Mouse (Mus musculus) myocyte (in vitro differentiated cells): ENCODE data around the gene Fbxl14. TPM values are rescaled to one million over a fixed set of nuclear protein-coding genes. Genes with fewer than 3 reads are reported as not detected.

Experiments
- H3K27me3 ChIP-seq: one replicate; pipeline ENCODE4 v1.6.1; 2011; ENCODE audit not compliant: control insufficient read depth, insufficient read depth, insufficient read length
- H3K36me3 ChIP-seq: one replicate; pipeline ENCODE4 v1.6.1; 2011; ENCODE audit not compliant: control insufficient read depth, insufficient read depth
- H3K4me2 ChIP-seq: one replicate; pipeline ENCODE4 v1.6.1; 2011; ENCODE audit warnings: low read depth, control low read depth
- H3K4me3 ChIP-seq: one replicate; pipeline ENCODE4 v1.5.1; 2011; ENCODE audit warnings: mild to moderate bottlenecking, control low read depth, moderate library complexity
- H3K79me2 ChIP-seq: one replicate; pipeline ENCODE4 v1.6.1; 2011; ENCODE audit not compliant: control insufficient read depth, insufficient read depth
- H3ac ChIP-seq: one replicate; pipeline ENCODE4 v1.6.1; 2011; ENCODE audit not compliant: control insufficient read depth, insufficient read length
- CEBPB ChIP-seq: IDR thresholded peaks from 2 replicates; pipeline ENCODE4 v1.6.1; 2011; ENCODE audit warnings: mild to moderate bottlenecking, moderate library complexity; ENCODE audit not compliant: poor library complexity, insufficient read depth, severe bottlenecking
- E2F4 ChIP-seq: IDR thresholded peaks from one replicate; pipeline ENCODE4 v1.6.1; 2011; ENCODE audit warnings: mild to moderate bottlenecking, control low read depth, moderate library complexity; ENCODE audit not compliant: insufficient read depth
- MAX ChIP-seq: IDR thresholded peaks from one replicate; pipeline ENCODE4 v1.6.1; 2011; ENCODE audit warnings: low read depth, mild to moderate bottlenecking, control low read depth
- MYOD1 ChIP-seq, 3 experiments: IDR thresholded peaks; one replicate each; pipeline ENCODE4 v1.6.1; 2011; ENCODE audit warnings: control low read depth in 2 of 3, low read depth in 2 of 3, mild to moderate bottlenecking in 2 of 3, moderate library complexity in 1 of 3; ENCODE audit not compliant: insufficient read length in 2 of 3, control insufficient read depth in 1 of 3
- MYOG ChIP-seq, 3 experiments: IDR thresholded peaks; one replicate each; pipeline ENCODE4 v1.6.1; 2011; ENCODE audit warnings: control low read depth in 2 of 3, low read depth in 2 of 3, mild to moderate bottlenecking in 2 of 3; ENCODE audit not compliant: insufficient read length in 2 of 3, control insufficient read depth in 1 of 3, insufficient read depth in 1 of 3
- POLR2A ChIP-seq: IDR thresholded peaks from one replicate; pipeline ENCODE4 v1.6.1; 2011; ENCODE audit warnings: low read depth, mild to moderate bottlenecking, control low read depth, moderate library complexity; ENCODE audit not compliant: insufficient read length
- POLR2AphosphoS2 ChIP-seq: IDR thresholded peaks from one replicate; pipeline ENCODE4 v1.6.1; 2011; ENCODE audit warnings: low read depth, control low read depth; ENCODE audit not compliant: insufficient read length
- REST ChIP-seq: IDR thresholded peaks from one replicate; pipeline ENCODE4 v1.6.1; 2011; ENCODE audit warnings: mild to moderate bottlenecking, control low read depth, moderate library complexity; ENCODE audit not compliant: insufficient read depth, insufficient read length
- SRF ChIP-seq: IDR thresholded peaks from one replicate; pipeline ENCODE4 v1.6.1; 2011; ENCODE audit warnings: low read depth; ENCODE audit not compliant: control insufficient read depth, insufficient read length
- TCF12 ChIP-seq: IDR thresholded peaks from one replicate; pipeline ENCODE4 v1.6.1; 2011; ENCODE audit warnings: mild to moderate bottlenecking, control low read depth; ENCODE audit not compliant: poor library complexity, insufficient read depth, severe bottlenecking
- TCF3 ChIP-seq: IDR thresholded peaks from one replicate; pipeline ENCODE4 v1.6.1; 2011; ENCODE audit warnings: low read depth, control low read depth; ENCODE audit not compliant: insufficient read length
- USF1 ChIP-seq: IDR thresholded peaks from one replicate; pipeline ENCODE4 v1.6.1; 2011; ENCODE audit warnings: low read depth, mild to moderate bottlenecking, control low read depth, moderate library complexity
- polyA plus RNA-seq: library from polyadenylated mRNA; unstranded; fragments of >200 nt; fragmentation: generic; extraction: Trizol; gene quantifications from one replicate; pipeline ENCODE4 v1.2.1, GENCODE M21; 2012; ENCODE audit warnings: missing spikeins

Fbxl14 gene
- polyA plus RNA-seq, 1 experiment: 13.1 TPM

- Histone ChIP-seq H3K36me3 (no peaks in the 10 kb centered on the region), H3K79me2 (peaks cover 36% of the 10 kb centered on the region), H3K27me3 (no peaks in the 10 kb centered on the region), H3K4me2 (peak overlapping the region; percentile 94), H3ac (no peak overlapping the region), H3K4me3 (no peak overlapping the region)
- no peak for TF ChIP-seq TCF12
- TF ChIP-seq TCF3: no peak
- TF ChIP-seq USF1: no peak
- TF ChIP-seq POLR2AphosphoS2: no peak
- no peak for TF ChIP-seq E2F4
- no peak for TF ChIP-seq MYOG (IDR thresholded peaks at IDR 0.05; ENCODE audit: control insufficient read depth in 1 of 3, insufficient read depth in 1 of 3, insufficient read length in 2 of 3, low read depth in 2 of 3)
- TF ChIP-seq MYOD1 (IDR thresholded peaks at IDR 0.05; ENCODE audit: control insufficient read depth in 1 of 3, insufficient read length in 2 of 3, low read depth in 2 of 3): no peak
- TF ChIP-seq SRF: no peak
- TF ChIP-seq MAX: no peak
- TF ChIP-seq REST: no peak
These were observed 3.6 kb downstream of the Fbxl14 start for GRCm38 (mm10) chr6:119482958-119483600.

GRCm38 (mm10) chr6:119485486-119485885 lies 6.0 kb downstream of the Fbxl14 start:
- no peak overlapping the region for H3K4me3 ChIP-seq
- H3K4me2 ChIP-seq: no peak overlapping the region
- TF ChIP-seq CEBPB (no peak), SRF (no peak), POLR2A (no peak), MYOD1 (IDR thresholded peaks at IDR 0.05; ENCODE audit: control insufficient read depth in 1 of 3, insufficient read length in 2 of 3, low read depth in 2 of 3) (no peak)
- no peaks in the 10 kb centered on the region for H3K27me3 ChIP-seq
- no peak overlapping the region for H3ac ChIP-seq
- H3K79me2 ChIP-seq: peaks cover 31% of the 10 kb centered on the region
- no peaks in the 10 kb centered on the region for H3K36me3 ChIP-seq

GRCm38 (mm10) chr6:119486381-119487084 lies 7.1 kb downstream of the Fbxl14 start:
- H3K79me2 ChIP-seq: peaks cover 21% of the 10 kb centered on the region
- no peak overlapping the region for H3ac ChIP-seq
- H3K27me3 ChIP-seq: no peaks in the 10 kb centered on the region
- TF ChIP-seq E2F4 (no peak), TCF12 (no peak)
- H3K36me3 ChIP-seq: no peaks in the 10 kb centered on the region
- no peak overlapping the region for H3K4me3 ChIP-seq
- H3K4me2 ChIP-seq: no peak overlapping the region

- H3K79me2 ChIP-seq: peaks cover 16% of the 10 kb centered on the region
- no peak overlapping the region for H3ac ChIP-seq
- no peak overlapping the region for H3K4me2 ChIP-seq
- no peaks in the 10 kb centered on the region for H3K36me3 ChIP-seq
- TF ChIP-seq E2F4 (no peak), MYOD1 (IDR thresholded peaks at IDR 0.05; ENCODE audit: control insufficient read depth in 1 of 3, insufficient read length in 2 of 3, low read depth in 2 of 3) (no peak), REST (no peak), MAX (no peak), CEBPB (no peak), MYOG (IDR thresholded peaks at IDR 0.05; ENCODE audit: control insufficient read depth in 1 of 3, insufficient read depth in 1 of 3, insufficient read length in 2 of 3, low read depth in 2 of 3) (no peak), POLR2A (no peak), POLR2AphosphoS2 (no peak), TCF12 (no peak), SRF (no peak)
- H3K4me3 ChIP-seq: no peak overlapping the region
- H3K27me3 ChIP-seq: no peaks in the 10 kb centered on the region
These were observed 7.6 kb downstream of the Fbxl14 start for GRCm38 (mm10) chr6:119487085-119487458.

GRCm38 (mm10) chr6:119487619-119488018 lies 8.2 kb downstream of the Fbxl14 start:
- H3ac ChIP-seq: no peak overlapping the region
- no peaks in the 10 kb centered on the region for H3K36me3 ChIP-seq
- no peak overlapping the region for H3K4me3 ChIP-seq
- peaks cover 11% of the 10 kb centered on the region for H3K79me2 ChIP-seq
- H3K27me3 ChIP-seq: no peaks in the 10 kb centered on the region
- TF ChIP-seq MYOG (IDR thresholded peaks at IDR 0.05; ENCODE audit: control insufficient read depth in 1 of 3, insufficient read depth in 1 of 3, insufficient read length in 2 of 3, low read depth in 2 of 3) (no peak), SRF (no peak), MYOD1 (IDR thresholded peaks at IDR 0.05; ENCODE audit: control insufficient read depth in 1 of 3, insufficient read length in 2 of 3, low read depth in 2 of 3) (no peak), POLR2AphosphoS2 (no peak), CEBPB (no peak), MAX (no peak), TCF12 (no peak), REST (no peak), TCF3 (no peak), E2F4 (no peak), POLR2A (no peak)
- no peak overlapping the region for H3K4me2 ChIP-seq
